Mouse (Mus musculus): ENCODE data around the gene Nav2. TPM values are rescaled to one million over a fixed set of nuclear protein-coding genes. Genes with fewer than 3 reads are reported as not detected.

Gene Nav2
- polyA plus RNA-seq, 1 experiment from 2014 or later = 34.2 TPM

- no peak overlapping the region for H3K4me3 ChIP-seq (ENCODE audit: low read length)
- 47% methylated on average over 4 of the region's 4 CpGs for WGBS
- H3K9me3 ChIP-seq (replicated peaks; ENCODE audit: control insufficient read depth, low read length) = no peaks in the 10 kb centered on the region
- H3K4me1 ChIP-seq (ENCODE audit: control insufficient read depth, insufficient read depth, low read length) = peaks cover 47% of the 10 kb centered on the region
- no peaks in the 10 kb centered on the region for H3K36me3 ChIP-seq (ENCODE audit: control insufficient read depth, insufficient read depth)
- no peaks in the 10 kb centered on the region for H3K27me3 ChIP-seq (ENCODE audit: control insufficient read depth, insufficient read depth, low read length)
- peak; percentile 59 for ATAC-seq (replicated peaks; ENCODE audit: extremely low read depth, insufficient read depth, low FRiP score)
- H3K4me2 ChIP-seq (ENCODE audit: low read depth, low read length) = peak overlapping the region; percentile 19; the same call in 1 of the 2 replicates
- H3K9ac ChIP-seq (ENCODE audit: low read length) = peak overlapping the region; percentile 55
- H3K27ac ChIP-seq (ENCODE audit: low read length) = peak overlapping the region; percentile 84
These were observed 12.5 kb upstream of the Nav2 start for GRCm38 (mm10) chr7:48896051-48896450.

- Histone ChIP-seq H3K27ac (ENCODE audit: low read length) (peak overlapping the region; percentile 31; the same call in 1 of the 2 replicates), H3K27me3 (ENCODE audit: control insufficient read depth, insufficient read depth, low read length) (no peaks in the 10 kb centered on the region), H3K4me3 (ENCODE audit: low read length) (no peak overlapping the region), H3K4me1 (ENCODE audit: control insufficient read depth, insufficient read depth, low read length) (peaks cover 52% of the 10 kb centered on the region), H3K36me3 (ENCODE audit: control insufficient read depth, insufficient read depth) (no peaks in the 10 kb centered on the region), H3K9ac (ENCODE audit: low read length) (no peak overlapping the region; the same call in 1 of the 2 replicates), H3K9me3 (replicated peaks; ENCODE audit: control insufficient read depth, low read length) (no peaks in the 10 kb centered on the region), H3K4me2 (ENCODE audit: low read depth, low read length) (no peak overlapping the region)
- ATAC-seq (replicated peaks; ENCODE audit: extremely low read depth, insufficient read depth, low FRiP score) = no peak
- 72% methylated on average over 24 of the region's 24 CpGs for WGBS
These were observed 10.9 kb upstream of the Nav2 start for GRCm38 (mm10) chr7:48897539-48898163.

GRCm38 (mm10) chr7:48898416-48898815 lies 10.1 kb upstream of the Nav2 start:
- Histone ChIP-seq H3K9ac (ENCODE audit: low read length) (no peak overlapping the region), H3K27ac (ENCODE audit: low read length) (peak overlapping the region; percentile 36), H3K4me1 (ENCODE audit: control insufficient read depth, insufficient read depth, low read length) (peaks cover 56% of the 10 kb centered on the region), H3K9me3 (replicated peaks; ENCODE audit: control insufficient read depth, low read length) (no peaks in the 10 kb centered on the region), H3K4me3 (ENCODE audit: low read length) (no peak overlapping the region), H3K27me3 (ENCODE audit: control insufficient read depth, insufficient read depth, low read length) (no peaks in the 10 kb centered on the region), H3K36me3 (ENCODE audit: control insufficient read depth, insufficient read depth) (no peaks in the 10 kb centered on the region), H3K4me2 (ENCODE audit: low read depth, low read length) (no peak overlapping the region)
- ATAC-seq (replicated peaks; ENCODE audit: extremely low read depth, insufficient read depth, low FRiP score) = no peak
- WGBS = 58% methylated on average over 9 of the region's 9 CpGs

- Histone ChIP-seq H3K27me3 (ENCODE audit: control insufficient read depth, insufficient read depth, low read length) (no peaks in the 10 kb centered on the region), H3K4me2 (ENCODE audit: low read depth, low read length) (no peak overlapping the region), H3K4me1 (ENCODE audit: control insufficient read depth, insufficient read depth, low read length) (peaks cover 49% of the 10 kb centered on the region), H3K9me3 (replicated peaks; ENCODE audit: control insufficient read depth, low read length) (no peaks in the 10 kb centered on the region), H3K4me3 (ENCODE audit: low read length) (no peak overlapping the region), H3K27ac (ENCODE audit: low read length) (no peak overlapping the region; the same call in 1 of the 2 replicates), H3K9ac (ENCODE audit: low read length) (no peak overlapping the region; the same call in 1 of the 2 replicates), H3K36me3 (ENCODE audit: control insufficient read depth, insufficient read depth) (no peaks in the 10 kb centered on the region)
- 69% methylated on average over 8 of the region's 8 CpGs for WGBS
- ATAC-seq (replicated peaks; ENCODE audit: extremely low read depth, insufficient read depth, low FRiP score) = no peak
These were observed 7.9 kb upstream of the Nav2 start for GRCm38 (mm10) chr7:48900408-48901167.

GRCm38 (mm10) chr7:48902454-48902853 lies 6.1 kb upstream of the Nav2 start:
- peaks cover 35% of the 10 kb centered on the region for H3K4me1 ChIP-seq (ENCODE audit: control insufficient read depth, insufficient read depth, low read length)
- 45% methylated on average over 2 of the region's 2 CpGs for WGBS

GRCm38 (mm10) chr7:48909342-48909671 lies 791 bp downstream of the Nav2 start:
- H3K9me3 ChIP-seq (replicated peaks; ENCODE audit: control insufficient read depth, low read length) = no peaks in the 10 kb centered on the region
- H3K4me2 ChIP-seq (ENCODE audit: low read depth, low read length) = no peak overlapping the region
- ATAC-seq (replicated peaks; ENCODE audit: extremely low read depth, insufficient read depth, low FRiP score) = no peak
- no peak overlapping the region for H3K9ac ChIP-seq (ENCODE audit: low read length)
- H3K27ac ChIP-seq (ENCODE audit: low read length) = peak overlapping the region; percentile 38; the same call in 1 of the 2 replicates
- H3K27me3 ChIP-seq (ENCODE audit: control insufficient read depth, insufficient read depth, low read length) = no peaks in the 10 kb centered on the region
- 61% methylated on average over 4 of the region's 4 CpGs for WGBS
- H3K36me3 ChIP-seq (ENCODE audit: control insufficient read depth, insufficient read depth) = no peaks in the 10 kb centered on the region
- peaks cover 4% of the 10 kb centered on the region; the same call in 1 of the 2 replicates for H3K4me1 ChIP-seq (ENCODE audit: control insufficient read depth, insufficient read depth, low read length)
- no peak overlapping the region for H3K4me3 ChIP-seq (ENCODE audit: low read length)

More at GRCm38 (mm10) chr7:48902454-48902853, 6.1 kb upstream of the Nav2 start:
- H3K36me3 ChIP-seq (ENCODE audit: control insufficient read depth, insufficient read depth) = no peaks in the 10 kb centered on the region
- no peaks in the 10 kb centered on the region for H3K9me3 ChIP-seq (replicated peaks; ENCODE audit: control insufficient read depth, low read length)
- H3K9ac ChIP-seq (ENCODE audit: low read length) = no peak overlapping the region
- no peak for ATAC-seq (replicated peaks; ENCODE audit: extremely low read depth, insufficient read depth, low FRiP score)
- no peak overlapping the region for H3K4me2 ChIP-seq (ENCODE audit: low read depth, low read length)
- no peak overlapping the region for H3K4me3 ChIP-seq (ENCODE audit: low read length)
- no peaks in the 10 kb centered on the region for H3K27me3 ChIP-seq (ENCODE audit: control insufficient read depth, insufficient read depth, low read length)
- H3K27ac ChIP-seq (ENCODE audit: low read length) = no peak overlapping the region

GRCm38 (mm10) chr7:48910282-48910681 lies 1.8 kb downstream of the Nav2 start:
- no peak overlapping the region for H3K4me3 ChIP-seq (ENCODE audit: low read length)
- no peaks in the 10 kb centered on the region for H3K36me3 ChIP-seq (ENCODE audit: control insufficient read depth, insufficient read depth)
- H3K27ac ChIP-seq (ENCODE audit: low read length) = no peak overlapping the region
- no peak overlapping the region for H3K9ac ChIP-seq (ENCODE audit: low read length)
- H3K4me2 ChIP-seq (ENCODE audit: low read depth, low read length) = no peak overlapping the region
- ATAC-seq (replicated peaks; ENCODE audit: extremely low read depth, insufficient read depth, low FRiP score) = no peak
- H3K4me1 ChIP-seq (ENCODE audit: control insufficient read depth, insufficient read depth, low read length) = peaks cover 4% of the 10 kb centered on the region; the same call in 1 of the 2 replicates
- H3K27me3 ChIP-seq (ENCODE audit: control insufficient read depth, insufficient read depth, low read length) = no peaks in the 10 kb centered on the region
- 84% methylated on average over 6 of the region's 6 CpGs for WGBS
- H3K9me3 ChIP-seq (replicated peaks; ENCODE audit: control insufficient read depth, low read length) = no peaks in the 10 kb centered on the region

GRCm38 (mm10) chr7:48911146-48911545 lies 2.6 kb downstream of the Nav2 start:
- H3K4me2 ChIP-seq (ENCODE audit: low read depth, low read length) = no peak overlapping the region
- no peak for ATAC-seq (replicated peaks; ENCODE audit: extremely low read depth, insufficient read depth, low FRiP score)
- no peaks in the 10 kb centered on the region for H3K36me3 ChIP-seq (ENCODE audit: control insufficient read depth, insufficient read depth)
- no peak overlapping the region for H3K4me3 ChIP-seq (ENCODE audit: low read length)
- H3K9me3 ChIP-seq (replicated peaks; ENCODE audit: control insufficient read depth, low read length) = no peaks in the 10 kb centered on the region
- H3K27me3 ChIP-seq (ENCODE audit: control insufficient read depth, insufficient read depth, low read length) = no peaks in the 10 kb centered on the region
- H3K9ac ChIP-seq (ENCODE audit: low read length) = no peak overlapping the region
- H3K27ac ChIP-seq (ENCODE audit: low read length) = no peak overlapping the region
- peaks cover 4% of the 10 kb centered on the region; the same call in 1 of the 2 replicates for H3K4me1 ChIP-seq (ENCODE audit: control insufficient read depth, insufficient read depth, low read length)

Data from heart, embryonic 16.5 days (tissue).